Mouse (Mus musculus) spleen, adult 2 months (tissue): ENCODE measurements around the gene Zbtb7a.

Experiments
- CTCF ChIP-seq: fragments of 200-500 bp; IDR thresholded peaks from 2 replicates; pipeline ENCODE4 v1.5.1; 2011; ENCODE audit warnings: mild to moderate bottlenecking, inconsistent platforms; ENCODE audit not compliant: insufficient read depth, insufficient read length, insufficient replicate concordance; ENCODE audit errors: extremely low read depth
- POLR2A ChIP-seq: fragments of 200-500 bp; IDR thresholded peaks from 2 replicates; pipeline ENCODE4 v1.6.1; 2011; ENCODE audit warnings: low read depth, low read length, inconsistent platforms

DNA sequence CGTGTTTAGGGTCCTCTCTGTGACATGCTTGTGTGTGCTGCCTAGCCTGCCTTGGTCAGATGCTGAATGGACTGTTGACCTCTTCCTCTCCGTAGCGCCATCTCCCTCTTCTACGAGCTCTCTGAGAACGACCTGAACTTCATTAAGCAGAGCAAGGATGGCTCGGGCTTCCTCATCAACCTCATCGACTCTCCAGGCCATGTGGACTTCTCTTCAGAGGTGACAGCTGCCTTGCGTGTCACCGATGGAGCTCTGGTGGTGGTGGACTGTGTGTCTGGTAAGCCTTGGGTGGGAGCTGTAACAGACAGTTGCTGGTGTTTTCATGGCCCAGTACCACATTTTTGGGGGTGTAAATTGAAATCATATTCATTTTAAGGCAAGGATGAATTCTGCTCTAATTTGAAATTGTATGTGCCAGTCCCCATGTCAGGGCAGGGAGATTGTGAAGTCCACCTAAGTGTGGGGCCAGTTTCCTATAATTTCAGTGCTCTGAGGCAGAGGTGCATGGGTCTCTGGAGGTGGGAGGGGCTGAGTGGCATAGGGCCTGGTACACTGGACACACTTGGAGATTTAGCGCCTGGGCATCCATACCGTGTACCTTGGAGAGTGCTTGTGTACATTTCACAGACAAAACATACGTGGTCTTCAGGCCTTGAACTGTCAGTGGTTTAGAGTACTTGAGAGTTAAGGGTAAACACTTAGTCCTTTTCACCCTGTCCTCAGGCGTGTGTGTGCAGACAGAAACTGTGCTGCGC lies 43.1 kb downstream of the Zbtb7a start:
- TF ChIP-seq CTCF, result no peak
- TF ChIP-seq POLR2A, result no peak
